Mouse (Mus musculus) spleen, postnatal 10 days (tissue): ENCODE data around the gene Rtn3.

Experiments used
- DNase-seq, 2 experiments: peaks; one replicate each; pipeline ENCODE4 v3.0.0; 2021 to 2022; ENCODE audit warnings: low spot score in 2 of 2

The Rtn3 gene

DNA sequence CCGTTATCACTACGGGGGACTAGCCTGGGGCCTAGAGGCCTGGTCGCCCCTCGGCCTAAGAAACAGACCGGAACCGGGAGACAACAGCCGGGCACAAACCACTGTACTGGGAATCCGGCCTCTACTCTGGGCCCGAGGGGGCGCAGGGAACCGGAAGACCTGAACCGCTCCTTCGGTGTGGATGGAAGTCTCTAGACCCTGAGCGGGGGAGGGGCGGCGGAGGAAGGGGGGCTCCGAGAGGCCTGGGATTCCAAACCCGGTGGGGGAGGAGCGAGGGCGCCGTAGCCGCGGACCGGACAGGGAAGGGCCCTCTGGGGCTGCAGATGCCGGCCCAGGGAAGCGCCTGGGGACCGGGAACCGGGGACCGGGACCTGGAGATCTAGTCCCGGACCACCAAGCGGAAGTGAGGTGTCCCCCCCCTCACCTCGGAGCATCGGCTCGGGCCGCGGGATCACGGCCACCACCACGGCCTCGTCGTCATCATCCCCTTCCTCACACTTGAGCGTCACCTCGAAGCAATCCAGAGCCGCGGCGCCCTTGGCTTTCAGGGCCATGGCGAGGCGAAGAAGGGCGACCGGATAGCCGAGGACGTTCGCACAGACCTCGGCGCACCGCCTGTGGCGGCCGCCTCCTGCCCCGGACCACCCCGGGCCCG is 100.7 kb downstream of the Rtn3 start:
- peak in 1 of 2 experiments; percentile 60 for DNase-seq

DNA sequence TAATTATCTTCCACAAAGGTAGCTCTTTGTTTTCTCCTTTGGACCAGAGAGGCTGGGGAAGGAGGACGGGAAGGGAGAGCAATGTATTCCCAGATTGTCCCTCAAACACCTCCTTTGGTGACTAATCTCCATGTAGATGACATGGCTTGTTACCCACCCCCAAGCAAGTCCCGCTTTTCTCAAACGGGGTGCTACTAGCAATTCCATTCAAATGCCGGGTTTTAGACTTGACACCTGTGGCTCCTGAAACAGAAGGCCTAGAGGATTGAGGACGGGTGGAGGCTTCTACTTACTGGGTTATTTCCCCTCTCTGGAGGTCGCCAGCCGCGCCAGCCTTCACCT is 101.2 kb downstream of the Rtn3 start:
- no peak for DNase-seq

DNA sequence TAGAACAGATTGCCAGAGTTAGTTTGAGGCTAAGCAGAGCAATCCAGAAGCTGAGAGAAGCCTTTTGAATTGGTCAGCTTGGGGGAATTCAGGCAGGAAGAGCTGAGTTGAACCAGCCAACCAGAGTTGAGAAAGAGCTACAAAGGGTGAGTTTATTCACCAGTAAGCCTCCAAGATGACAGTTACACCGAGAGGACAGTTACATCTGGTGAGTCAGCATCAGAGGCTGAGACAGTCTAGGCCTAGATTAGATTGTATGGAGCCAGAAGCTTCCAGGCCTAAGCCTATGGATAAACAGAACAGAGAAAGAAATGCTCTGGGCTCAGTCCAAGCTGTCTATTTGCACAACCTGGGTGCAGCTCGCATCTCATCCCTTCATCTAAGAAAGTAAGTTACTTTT is 105.4 kb downstream of the Rtn3 start:
- no peak for DNase-seq
